Mouse (Mus musculus): ENCODE measurements around the gene Paxip1.

The Paxip1 gene

GRCm38 (mm10) chr5:27730666-27731065 lies 60.8 kb downstream of the Paxip1 start:
- peak; percentile 75 for DNase-seq (ENCODE audit: low read depth, low spot score)

GRCm38 (mm10) chr5:27724460-27724859 lies 67.0 kb downstream of the Paxip1 start:
- no peak for DNase-seq (ENCODE audit: low read depth, low spot score)

- no peak for DNase-seq (ENCODE audit: low read depth, low spot score)
Measured at GRCm38 (mm10) chr5:27719311-27719710, 72.2 kb downstream of the Paxip1 start.

GRCm38 (mm10) chr5:27717301-27717700 lies 74.2 kb downstream of the Paxip1 start:
- DNase-seq (ENCODE audit: low read depth, low spot score) = peak; percentile 91

GRCm38 (mm10) chr5:27716026-27716425 lies 75.5 kb downstream of the Paxip1 start:
- no peak for DNase-seq (ENCODE audit: low read depth, low spot score)

- peak; percentile 43 for DNase-seq (ENCODE audit: low read depth, low spot score)
Measured at GRCm38 (mm10) chr5:27714356-27714755, 77.1 kb downstream of the Paxip1 start.

- DNase-seq (ENCODE audit: low read depth, low spot score) = no peak
Measured at GRCm38 (mm10) chr5:27711461-27712192, 79.9 kb downstream of the Paxip1 start.

GRCm38 (mm10) chr5:27708209-27708608 lies 83.3 kb downstream of the Paxip1 start:
- peak; percentile 18 for DNase-seq (ENCODE audit: low read depth, low spot score)

- DNase-seq (ENCODE audit: low read depth, low spot score) = no peak
Measured at GRCm38 (mm10) chr5:27707283-27707682, 84.2 kb downstream of the Paxip1 start.

- DNase-seq (ENCODE audit: low read depth, low spot score) = no peak
Measured at GRCm38 (mm10) chr5:27706551-27706950, 84.9 kb downstream of the Paxip1 start.

GRCm38 (mm10) chr5:27705020-27705419 lies 86.5 kb downstream of the Paxip1 start:
- no peak for DNase-seq (ENCODE audit: low read depth, low spot score)

GRCm38 (mm10) chr5:27702482-27702881 lies 89.0 kb downstream of the Paxip1 start:
- peak; percentile 11 for DNase-seq (ENCODE audit: low read depth, low spot score)

Measured in brain, adult 2 months (tissue).